Mouse (Mus musculus) lung, adult 2 months (tissue): ENCODE data around the gene Mprip. TPM values are rescaled to one million over a fixed set of nuclear protein-coding genes. Genes with fewer than 3 reads are reported as not detected.

Source experiments
- DNase-seq: peaks from one replicate; pipeline ENCODE4 v3.0.0; 2022
- H3K4me1 ChIP-seq: fragments of 200-500 bp; 2 replicates; pipeline ENCODE4 v1.6.1; 2011; ENCODE audit warnings: low read length; ENCODE audit not compliant: control insufficient read depth, insufficient read depth
- H3K4me3 ChIP-seq: fragments of 200-500 bp; replicated peaks from 2 replicates; pipeline ENCODE3; 2011; ENCODE audit warnings: low read depth, mild to moderate bottlenecking, control low read depth, low read length; ENCODE audit errors: extremely low read depth
- CTCF ChIP-seq: fragments of 200-500 bp; IDR thresholded peaks from 2 replicates; pipeline ENCODE4 v1.5.1; 2011; ENCODE audit warnings: mild to moderate bottlenecking, low read length, control low read depth; ENCODE audit not compliant: insufficient read depth
- POLR2A ChIP-seq: fragments of 200-500 bp; IDR thresholded peaks from 2 replicates; pipeline ENCODE4 v1.6.1; 2011; ENCODE audit warnings: low read depth, mild to moderate bottlenecking, control low read depth, low read length, borderline replicate concordance; ENCODE audit errors: extremely low read depth
- WGBS: fragments of 180-500 bp; shearing (Covaris S2); methylation state at CpG from one replicate; pipeline ENCODE4 v1.1.7; 2018; 5-methylcytosine and 5-hydroxymethylcytosine counted together
- polyA plus RNA-seq: library from polyadenylated mRNA; depleted of rRNA; stranded (reverse); fragments of >200 nt; gene quantifications from 2 replicates; pipeline ENCODE4 v1.2.3, GENCODE M21; 2012

Gene Mprip
- polyA plus RNA-seq, 1 experiment, result 239 TPM

- TF ChIP-seq POLR2A, result no peak
- TF ChIP-seq CTCF, result no peak
- no peaks in the 10 kb centered on the region; the same call in 1 of the 2 replicates for H3K4me1 ChIP-seq
- H3K4me3 ChIP-seq, result no peak overlapping the region
- 88% methylated on average over 22 of the region's 22 CpGs for WGBS
- DNase-seq, result no peak
These were observed 143.5 kb downstream of the Mprip start for GRCm38 (mm10) chr11:59804409-59805110.

- TF ChIP-seq POLR2A (no peak), CTCF (no peak)
- 88% methylated on average over 1 of the region's 1 CpGs for WGBS
- Histone ChIP-seq H3K4me3 (no peak overlapping the region), H3K4me1 (no peaks in the 10 kb centered on the region; the same call in 1 of the 2 replicates)
- no peak for DNase-seq
These were observed 144.2 kb downstream of the Mprip start for GRCm38 (mm10) chr11:59805256-59805655.

GRCm38 (mm10) chr11:59805656-59806055 lies 144.6 kb downstream of the Mprip start:
- WGBS, result 93% methylated on average over 2 of the region's 2 CpGs
- H3K4me1 ChIP-seq, result no peaks in the 10 kb centered on the region; the same call in none of the 2 replicates
- no peak for DNase-seq
- TF ChIP-seq CTCF (no peak), POLR2A (no peak)
- H3K4me3 ChIP-seq, result no peak overlapping the region

- TF ChIP-seq POLR2A (no peak), CTCF (no peak)
- 59% methylated on average over 14 of the region's 14 CpGs for WGBS
- Histone ChIP-seq H3K4me1 (no peaks in the 10 kb centered on the region; the same call in none of the 2 replicates), H3K4me3 (peak overlapping the region; percentile 44)
- DNase-seq, result no peak
These were observed 147.3 kb downstream of the Mprip start for GRCm38 (mm10) chr11:59808170-59808960.

GRCm38 (mm10) chr11:59809071-59809669 lies 148.1 kb downstream of the Mprip start:
- TF ChIP-seq CTCF (no peak), POLR2A (no peak)
- DNase-seq, result no peak
- under 1% methylated on average over 15 of the region's 15 CpGs for WGBS
- Histone ChIP-seq H3K4me1 (no peaks in the 10 kb centered on the region; the same call in none of the 2 replicates), H3K4me3 (peak overlapping the region; percentile 75)

- peak; percentile 91 for DNase-seq
- Histone ChIP-seq H3K4me3 (peak within 1 kb of the TSS; percentile 75), H3K4me1 (no peaks in the 10 kb centered on the region; the same call in none of the 2 replicates)
- TF ChIP-seq CTCF (no peak), POLR2A (peak; percentile 97)
- WGBS, result under 1% methylated on average over 52 of the region's 52 CpGs
These were observed 148.8 kb downstream of the Mprip start, which contains the start of gene Flcn for GRCm38 (mm10) chr11:59809670-59810474. Gene Flcn, minus strand, starts transcription at chr11:59810016.

GRCm38 (mm10) chr11:59810480-59811158 lies 149.5 kb downstream of the Mprip start:
- no peaks in the 10 kb centered on the region; the same call in none of the 2 replicates for H3K4me1 ChIP-seq
- WGBS, result 39% methylated on average over 14 of the region's 14 CpGs
- H3K4me3 ChIP-seq, result peak overlapping the region; percentile 75
- TF ChIP-seq POLR2A (no peak), CTCF (no peak)
- no peak for DNase-seq

- no peak for TF ChIP-seq CTCF
- TF ChIP-seq POLR2A, result no peak
- WGBS, result 32% methylated on average over 4 of the region's 4 CpGs
- H3K4me1 ChIP-seq, result no peaks in the 10 kb centered on the region; the same call in none of the 2 replicates
- DNase-seq, result no peak
- H3K4me3 ChIP-seq, result no peak overlapping the region
These were observed 150.1 kb downstream of the Mprip start for GRCm38 (mm10) chr11:59811211-59811610.
